Mouse (Mus musculus) forelimb bud, embryonic 11.5 days (tissue): ENCODE measurements around the gene Matn4.

ENCODE experiments used
- DNase-seq: peaks from one replicate; pipeline ENCODE4 v3.0.0-alpha.2; 2012; ENCODE audit warnings: low read depth, low spot score

The Matn4 gene

DNA sequence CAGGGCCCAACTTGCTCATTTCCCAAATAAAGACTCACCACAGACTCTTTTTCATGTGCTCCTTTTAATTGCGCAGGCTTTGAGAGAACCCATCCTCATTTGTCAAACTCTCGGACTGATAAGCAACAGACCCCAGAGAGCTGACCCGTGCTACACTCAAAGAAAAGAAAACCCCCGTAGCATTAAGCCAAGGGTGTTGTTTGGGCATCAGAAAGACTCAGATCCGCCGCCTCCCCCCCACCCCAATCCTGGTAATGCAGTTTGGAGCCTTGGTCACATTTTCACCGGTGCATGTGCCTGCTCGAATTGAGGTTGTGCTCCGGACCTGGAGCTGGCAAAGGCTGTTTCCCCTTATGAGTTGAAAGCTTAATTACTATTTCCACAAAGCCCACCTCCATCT, at the start of gene Matn4:
Gene Matn4, minus strand, starts transcription at position 101 of the 400 bp plus-strand sequence.
- DNase-seq = no peak

DNA sequence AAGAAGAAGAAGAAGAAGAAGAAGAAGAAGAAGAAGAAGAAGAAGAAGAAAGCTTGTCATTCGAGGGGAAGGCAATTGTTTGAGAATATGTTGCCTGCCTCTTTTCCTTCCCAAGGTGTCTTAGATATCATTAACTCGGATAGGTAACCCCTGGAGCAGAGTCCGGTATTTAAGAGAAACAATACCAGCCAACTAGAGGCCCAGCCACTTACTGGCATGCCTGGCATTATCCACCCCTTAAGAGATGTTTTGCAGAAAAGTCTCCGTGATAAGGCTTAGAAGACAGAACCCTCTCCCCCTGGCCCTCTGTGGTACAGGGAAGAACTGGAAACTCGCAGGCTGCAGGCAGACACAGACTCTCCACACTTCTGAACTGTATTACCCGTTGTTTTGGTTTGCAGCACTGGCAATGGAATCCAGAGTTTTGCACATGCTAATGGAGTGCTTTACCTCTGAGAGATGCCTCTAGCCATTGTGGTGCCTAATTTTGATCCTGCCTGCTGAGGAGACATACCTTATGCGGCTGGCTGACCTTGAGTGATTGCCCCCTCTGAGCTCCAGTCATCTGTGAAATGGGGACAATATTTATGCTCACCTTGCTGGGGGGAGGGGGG, 49.0 kb upstream of the Matn4 start:
- no peak for DNase-seq

GRCm38 (mm10) chr2:164453047-164453757, 48.2 kb upstream of the Matn4 start:
- DNase-seq = no peak

GRCm38 (mm10) chr2:164452000-164452676, 47.2 kb upstream of the Matn4 start:
- peak; percentile 80 for DNase-seq

GRCm38 (mm10) chr2:164449341-164450042, 44.5 kb upstream of the Matn4 start:
- DNase-seq = no peak

DNA sequence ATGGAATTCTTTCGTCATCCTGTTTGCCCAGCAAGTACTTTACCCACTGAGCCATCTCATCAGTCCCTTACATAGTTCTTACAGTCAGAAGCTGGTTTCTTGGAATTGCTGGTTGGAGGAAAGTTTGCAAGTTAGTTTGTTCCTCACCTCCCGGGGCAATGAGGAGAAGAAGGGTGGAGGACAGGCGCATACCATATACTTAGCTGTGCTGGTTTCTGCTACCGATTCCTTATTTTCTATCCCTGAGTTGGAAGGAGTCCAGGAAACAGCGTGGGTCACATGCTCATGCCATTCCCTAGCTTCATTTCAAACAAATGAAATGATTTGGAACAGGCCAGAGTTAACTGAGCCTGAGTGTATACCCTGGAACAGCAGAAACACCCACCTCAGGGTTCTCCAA, 44.0 kb upstream of the Matn4 start:
- DNase-seq = no peak

GRCm38 (mm10) chr2:164448140-164448539, 43.2 kb upstream of the Matn4 start:
- no peak for DNase-seq

DNA sequence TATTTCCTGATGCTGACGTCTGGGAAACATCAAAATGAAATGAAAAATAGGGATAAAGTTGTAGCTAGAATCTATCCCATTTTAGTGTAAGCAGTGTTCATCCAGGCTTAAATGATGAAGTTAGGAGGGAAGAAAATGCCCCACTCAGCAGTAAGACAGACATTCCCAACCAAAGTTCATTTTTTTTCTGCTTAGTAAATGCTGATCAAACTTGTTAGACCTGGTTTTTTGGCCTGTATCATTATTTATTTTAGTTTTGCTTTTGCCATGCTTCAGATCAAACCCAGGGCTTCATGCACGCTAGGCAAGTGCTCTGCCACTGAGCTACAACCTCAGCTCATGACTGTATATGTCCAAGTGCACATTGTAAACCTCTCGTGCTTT, 41.1 kb upstream of the Matn4 start:
- DNase-seq = no peak

DNA sequence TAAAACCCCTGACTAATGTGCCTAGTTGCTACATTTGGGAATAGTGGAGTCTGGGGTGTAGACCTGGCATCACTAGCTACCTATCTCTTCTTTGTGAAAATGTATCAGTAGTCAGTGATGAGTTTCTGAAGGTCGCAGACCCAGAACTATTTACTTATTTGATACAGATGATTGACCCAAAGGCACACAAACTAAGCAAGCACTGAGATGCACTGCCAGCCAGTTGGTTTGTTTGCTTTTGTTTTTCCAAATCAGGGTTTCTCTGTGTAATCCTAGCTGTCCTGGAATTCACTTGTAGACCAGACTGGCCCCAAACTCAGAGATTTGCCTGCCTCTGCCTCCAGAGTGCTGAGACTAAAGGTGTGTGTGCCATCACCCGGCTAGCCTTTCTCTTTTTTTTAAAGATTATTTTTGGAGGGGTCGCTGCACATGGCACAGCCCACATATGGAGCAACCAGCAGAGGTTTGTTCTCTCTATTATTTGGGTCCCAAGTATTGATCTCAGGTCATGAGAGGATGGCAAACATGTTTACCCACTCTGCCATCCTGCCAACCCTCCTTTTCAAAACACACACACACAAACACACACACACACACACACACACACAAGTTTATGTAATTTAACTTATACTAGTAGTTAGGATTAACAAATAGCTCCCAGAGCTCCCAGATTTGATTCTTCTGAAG, 40.6 kb upstream of the Matn4 start:
- DNase-seq = no peak

- DNase-seq = no peak
Observed at GRCm38 (mm10) chr2:164444701-164445100, 39.7 kb upstream of the Matn4 start.

DNA sequence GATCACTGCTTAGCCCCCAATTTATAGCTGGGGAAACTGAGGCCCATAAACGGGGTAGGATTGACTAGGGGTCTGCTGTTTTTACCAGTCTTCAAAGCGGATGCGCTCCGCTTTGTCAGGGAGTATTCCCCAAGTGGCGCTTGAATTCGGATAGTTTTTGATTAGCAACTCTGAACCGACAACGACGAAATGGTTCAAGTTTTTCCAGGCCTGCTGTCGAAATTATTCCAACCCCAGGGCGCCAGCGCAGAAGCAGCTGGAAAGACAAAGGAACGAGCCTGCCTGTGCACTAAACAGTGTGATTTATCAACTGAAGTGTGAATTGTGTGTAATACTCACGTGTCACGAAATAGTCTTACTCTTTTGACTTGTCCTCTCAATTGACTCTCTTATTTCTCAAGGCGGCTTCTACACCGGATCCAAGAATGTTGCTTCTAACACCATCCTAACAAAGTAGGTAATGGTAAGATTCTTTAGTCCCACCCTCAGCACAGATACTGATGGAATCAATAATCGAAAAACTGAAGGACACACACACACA, 38.6 kb upstream of the Matn4 start, which contains the start of gene Sdc4:
Gene Sdc4, minus strand, starts transcription at position 428 of the 541 bp plus-strand sequence.
- DNase-seq = no peak

- peak; percentile 62 for DNase-seq
Observed at GRCm38 (mm10) chr2:164443051-164443437, 38.1 kb upstream of the Matn4 start.

- DNase-seq = no peak
Observed at GRCm38 (mm10) chr2:164442315-164443050, 37.5 kb upstream of the Matn4 start.

GRCm38 (mm10) chr2:164441731-164442130, 36.8 kb upstream of the Matn4 start:
- no peak for DNase-seq

DNA sequence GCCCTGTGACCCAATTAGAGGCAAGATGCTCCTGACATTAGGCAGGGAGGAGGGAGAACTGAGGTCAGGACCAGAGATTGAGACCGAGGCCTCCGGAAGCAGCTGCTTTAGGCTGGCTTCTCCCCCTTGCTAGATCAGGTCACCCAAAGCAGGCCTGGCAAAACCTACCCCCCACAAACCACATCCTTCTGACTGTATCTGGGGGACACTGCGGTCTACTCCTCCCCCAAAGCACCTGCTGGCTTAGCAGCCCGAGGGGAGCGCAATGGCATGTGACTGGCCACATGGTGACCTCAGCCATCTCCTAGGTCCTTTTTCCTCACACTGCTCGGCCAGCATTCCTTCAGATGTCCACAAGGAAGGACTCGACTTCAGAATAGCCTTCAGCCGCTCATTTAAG, 36.2 kb upstream of the Matn4 start:
- no peak for DNase-seq

DNA sequence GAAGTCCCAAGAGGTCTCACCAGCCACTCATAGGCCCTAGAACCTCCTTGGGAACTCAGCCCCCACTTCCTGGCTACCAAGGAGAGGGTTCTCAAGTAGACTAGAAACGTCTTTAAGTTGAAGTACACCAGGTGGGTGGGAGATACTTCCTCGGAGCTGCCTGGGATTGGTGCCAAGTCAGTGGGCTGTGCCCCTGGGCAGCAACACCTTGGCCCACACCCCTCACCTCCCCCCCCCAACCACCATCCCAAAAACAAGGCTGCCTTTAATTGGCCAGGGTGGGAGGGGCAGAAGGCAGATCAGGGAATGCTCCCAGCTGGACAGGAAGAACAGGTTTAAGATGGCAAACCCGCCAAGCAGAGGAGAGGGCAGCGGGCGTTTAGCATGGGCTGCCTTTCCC, 35.4 kb upstream of the Matn4 start:
- DNase-seq = no peak

GRCm38 (mm10) chr2:164439001-164439421, 34.1 kb upstream of the Matn4 start:
- no peak for DNase-seq

DNA sequence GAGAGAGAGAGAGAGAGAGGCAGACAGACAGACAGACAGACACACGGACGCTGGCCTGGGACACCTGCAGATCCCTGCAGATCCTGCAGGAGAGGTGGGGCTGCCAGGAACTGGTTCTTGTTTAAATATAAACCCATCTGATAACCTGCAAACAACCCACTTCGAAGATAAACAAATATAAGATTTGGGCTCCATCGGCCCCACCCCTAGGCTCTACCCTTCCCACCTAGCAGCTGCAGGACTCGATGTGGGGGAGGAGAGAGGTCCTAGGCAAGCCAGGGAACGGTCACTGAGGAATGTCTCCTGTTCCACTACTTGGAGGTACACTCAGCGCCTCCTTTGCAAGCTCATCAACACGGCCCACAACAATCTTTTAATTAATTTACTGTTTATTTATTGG, 33.3 kb upstream of the Matn4 start:
- no peak for DNase-seq

- no peak for DNase-seq
Observed at GRCm38 (mm10) chr2:164437710-164438109, 32.8 kb upstream of the Matn4 start.

GRCm38 (mm10) chr2:164436961-164437360, 32.0 kb upstream of the Matn4 start:
- DNase-seq = no peak
